Mouse (Mus musculus) retina, postnatal 1 day (tissue): ENCODE measurements around the gene Cnga4.
"Not testable (repeated sequence)": the region's sequence is repeated elsewhere in the genome, so short reads cannot be mapped to it uniquely, and the experiment has no call there.

Experiments
- DNase-seq: peaks from one replicate; pipeline ENCODE4 v3.0.0-alpha.2; 2012

The Cnga4 gene

GRCm38 (mm10) chr7:105404268-105404667 lies at the start of gene Cnga4:
Cnga4 (plus strand) TSS chr7:105404568.
- no peak for DNase-seq

- DNase-seq, result not testable (repeated sequence)
Observed at GRCm38 (mm10) chr7:105356064-105356463, 48.3 kb upstream of the Cnga4 start.

GRCm38 (mm10) chr7:105356487-105356886 lies 47.9 kb upstream of the Cnga4 start:
- not testable (repeated sequence) for DNase-seq

- no peak for DNase-seq
Observed at GRCm38 (mm10) chr7:105361713-105362112, 42.7 kb upstream of the Cnga4 start.

- DNase-seq, result no peak
Observed at GRCm38 (mm10) chr7:105367268-105367667, 37.1 kb upstream of the Cnga4 start.

GRCm38 (mm10) chr7:105367930-105368329 lies 36.4 kb upstream of the Cnga4 start, which contains the start of gene Olfr692:
Olfr692 (plus strand) TSS chr7:105368230.
- DNase-seq, result no peak

- DNase-seq, result no peak
Observed at GRCm38 (mm10) chr7:105368521-105368920, 35.8 kb upstream of the Cnga4 start.

GRCm38 (mm10) chr7:105372912-105373311 lies 31.5 kb upstream of the Cnga4 start:
- no peak for DNase-seq

- DNase-seq, result no peak
Observed at GRCm38 (mm10) chr7:105373509-105373908, 30.9 kb upstream of the Cnga4 start.

GRCm38 (mm10) chr7:105373976-105374375 lies 30.4 kb upstream of the Cnga4 start:
- DNase-seq, result no peak

- no peak for DNase-seq
Observed at GRCm38 (mm10) chr7:105374866-105375265, 29.5 kb upstream of the Cnga4 start, which contains the start of gene Gm5901. Gm5901 (plus strand) TSS chr7:105375038.

- DNase-seq, result no peak
Observed at GRCm38 (mm10) chr7:105380329-105380728, 24.0 kb upstream of the Cnga4 start.

GRCm38 (mm10) chr7:105387696-105388095 lies 16.7 kb upstream of the Cnga4 start:
- DNase-seq, result no peak

GRCm38 (mm10) chr7:105390236-105390635 lies 14.1 kb upstream of the Cnga4 start:
- no peak for DNase-seq

GRCm38 (mm10) chr7:105394606-105395005 lies 9.8 kb upstream of the Cnga4 start:
- DNase-seq, result no peak

- DNase-seq, result no peak
Observed at GRCm38 (mm10) chr7:105395131-105395820, 9.1 kb upstream of the Cnga4 start.

- DNase-seq, result no peak
Observed at GRCm38 (mm10) chr7:105396126-105396525, 8.2 kb upstream of the Cnga4 start.

- no peak for DNase-seq
Observed at GRCm38 (mm10) chr7:105399058-105399934, 5.1 kb upstream of the Cnga4 start.

- DNase-seq, result peak; percentile 100
Observed at GRCm38 (mm10) chr7:105399935-105400624, 4.3 kb upstream of the Cnga4 start, which contains the start of gene Fam160a2. Fam160a2 (minus strand) TSS chr7:105400054.

- DNase-seq, result no peak
Observed at GRCm38 (mm10) chr7:105406322-105406721, 2.0 kb downstream of the Cnga4 start.

GRCm38 (mm10) chr7:105411874-105412632 lies 7.7 kb downstream of the Cnga4 start:
- DNase-seq, result peak; percentile 74

GRCm38 (mm10) chr7:105414385-105414784 lies 10.0 kb downstream of the Cnga4 start:
- DNase-seq, result no peak
